Mouse (Mus musculus): Measurements from ENCODE around the gene Gm10972.

- TF ChIP-seq CTCF (IDR thresholded peaks at IDR 0.05; ENCODE audit: control insufficient read depth, insufficient read depth, low read length): no peak
- TF ChIP-seq POLR2A (IDR thresholded peaks at IDR 0.05; ENCODE audit: borderline replicate concordance, control insufficient read depth, low read depth, low read length): no peak
Observed at GRCm38 (mm10) chr3:94610581-94610980, 32.3 kb upstream of the Gm10972 start.
